17 mouse cellular contexts compared by ENCODE assay signal in the genomic region with DNA sequence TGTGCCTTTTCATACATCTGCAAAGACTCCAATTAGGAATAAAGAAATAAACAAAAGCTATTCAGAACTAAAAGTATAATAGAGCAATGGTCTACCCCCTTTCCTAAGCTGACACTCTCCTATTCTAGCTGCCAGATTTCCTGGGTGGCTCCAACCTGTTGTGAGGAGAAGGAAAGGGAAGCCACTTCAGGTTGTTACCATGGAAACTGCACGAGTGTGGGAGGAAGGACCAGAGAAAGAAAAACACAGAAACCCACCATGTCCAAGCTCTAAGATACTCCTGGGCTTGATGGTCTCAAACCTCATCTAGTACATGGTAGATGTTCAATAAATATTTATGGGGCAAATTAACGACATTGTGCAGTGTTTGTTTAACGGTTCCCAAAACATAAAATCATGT.
A peak's percentile ranks its signal among the peaks of the same experiment; 100 is the strongest.
DNase-seq lines count a peak whose midpoint lies in the region; ATAC-seq and TF ChIP-seq lines count a peak whose summit lies in the region.
"Had no signal": no experiment of that assay in that cellular context is flagged by ENCODE, and none has a peak within 500 bp of the region (broad histone marks: within the 10 kb centered on the region; RNA-seq: fewer than 3 reads in every experiment).

No protein-coding gene starts in this region.

- no peak overlapping the region for H3K27ac ChIP-seq in hindbrain, embryonic 14.5 days
- H3K27ac ChIP-seq in hindbrain, embryonic 11.5 days (ENCODE audit: low read depth, low read length) = no peak overlapping the region
- no peak overlapping the region for H3K27ac ChIP-seq in lung, embryonic 15.5 days
- H3K27ac ChIP-seq in forebrain, postnatal 0 days (ENCODE audit: low read depth, low read length) = no peak overlapping the region
- H3K27ac ChIP-seq in kidney, embryonic 15.5 days = no peak overlapping the region
- H3K27ac ChIP-seq: heart, embryonic 13.5 days; limb, embryonic 15.5 days had no signal

- no peak overlapping the region for H3K4me3 ChIP-seq in hindbrain, embryonic 14.5 days (replicated peaks; ENCODE audit: low read length)
- no peak overlapping the region for H3K4me3 ChIP-seq in hindbrain, embryonic 11.5 days (ENCODE audit: low read depth, low read length)
- H3K4me3 ChIP-seq in lung, embryonic 15.5 days = no peak overlapping the region
- H3K4me3 ChIP-seq in forebrain, postnatal 0 days (ENCODE audit: low read depth, low read length) = no peak overlapping the region
- H3K4me3 ChIP-seq in kidney, embryonic 15.5 days (replicated peaks) = no peak overlapping the region
- H3K4me3 ChIP-seq: heart, embryonic 13.5 days; limb, embryonic 15.5 days had no signal

- TF ChIP-seq CTCF in brain, embryonic 14.5 days (IDR thresholded peaks at IDR 0.05; ENCODE audit: borderline replicate concordance, extremely low read depth, insufficient read depth, insufficient read length) = no peak
- TF ChIP-seq CTCF in forebrain, postnatal 0 days (IDR thresholded peaks at IDR 0.05; ENCODE audit: low read depth) = no peak

- no peaks in the 10 kb centered on the region for H3K27me3 ChIP-seq in hindbrain, embryonic 14.5 days (ENCODE audit: control insufficient read depth, insufficient read depth, low read length)
- H3K27me3 ChIP-seq in hindbrain, embryonic 11.5 days (ENCODE audit: control insufficient read depth, insufficient read depth, low read length) = no peaks in the 10 kb centered on the region
- no peaks in the 10 kb centered on the region for H3K27me3 ChIP-seq in lung, embryonic 15.5 days
- H3K27me3 ChIP-seq in forebrain, postnatal 0 days (ENCODE audit: insufficient read depth, low read length) = no peaks in the 10 kb centered on the region
- H3K27me3 ChIP-seq in kidney, embryonic 15.5 days = no peaks in the 10 kb centered on the region
- H3K27me3 ChIP-seq: heart, embryonic 13.5 days; limb, embryonic 15.5 days; Patski had no signal

- H3K4me2 ChIP-seq in hindbrain, embryonic 14.5 days (replicated peaks) = no peak overlapping the region
- H3K4me2 ChIP-seq in hindbrain, embryonic 11.5 days (replicated peaks; ENCODE audit: low read depth, low read length) = no peak overlapping the region
- no peak overlapping the region for H3K4me2 ChIP-seq in lung, embryonic 15.5 days
- no peak overlapping the region for H3K4me2 ChIP-seq in forebrain, postnatal 0 days (ENCODE audit: low read depth)
- H3K4me2 ChIP-seq in kidney, embryonic 15.5 days = no peak overlapping the region
- H3K4me2 ChIP-seq: heart, embryonic 13.5 days; limb, embryonic 15.5 days had no signal

- ATAC-seq in hindbrain, embryonic 14.5 days (ENCODE audit: low FRiP score) = peak; percentile 54; the same call in 1 of the 2 replicates
- ATAC-seq in hindbrain, embryonic 11.5 days (ENCODE audit: low FRiP score) = no peak
- ATAC-seq in lung, embryonic 15.5 days (ENCODE audit: borderline replicate concordance, extremely low read depth, low FRiP score, low TSS enrichment) = peak; percentile 49; the same call in 1 of the 2 replicates
- ATAC-seq in forebrain, postnatal 0 days = peak; percentile 76
- no peak for ATAC-seq in kidney, embryonic 15.5 days (replicated peaks; ENCODE audit: low FRiP score)
- ATAC-seq: liver, postnatal 0 days; Patski had no signal

- no peak for TF ChIP-seq POLR2A in brain, embryonic 14.5 days (IDR thresholded peaks at IDR 0.05; ENCODE audit: borderline replicate concordance, extremely low read depth, insufficient read depth, insufficient read length, poor library complexity, severe bottlenecking)

- DNase-seq in hindbrain, embryonic 14.5 days (ENCODE audit: low spot score) = peak; percentile 32
- no peak for DNase-seq in hindbrain, embryonic 11.5 days (ENCODE audit: low spot score)
- no peak for DNase-seq in lung, postnatal 36 days
- peak; percentile 75 for DNase-seq in brain, embryonic 14.5 days (ENCODE audit: low read depth)
- peak; percentile 46 for DNase-seq in forebrain, postnatal 0 days
- DNase-seq in thymus, postnatal 4 days = no peak
- DNase-seq: B cell, adult 2 months; cerebellum, adult 2 months; kidney, adult 2 months; kidney, postnatal 4 days; liver, postnatal 0 days; thymus, adult 2 months had no signal

- no peaks in the 10 kb centered on the region for H3K9me3 ChIP-seq in hindbrain, embryonic 14.5 days (ENCODE audit: control insufficient read depth, low read length)
- no peaks in the 10 kb centered on the region for H3K9me3 ChIP-seq in hindbrain, embryonic 11.5 days (ENCODE audit: control insufficient read depth, low read length)
- H3K9me3 ChIP-seq in lung, embryonic 15.5 days = no peaks in the 10 kb centered on the region
- no peaks in the 10 kb centered on the region for H3K9me3 ChIP-seq in forebrain, postnatal 0 days (ENCODE audit: low read length)
- H3K9me3 ChIP-seq in kidney, embryonic 15.5 days (replicated peaks) = no peaks in the 10 kb centered on the region
- H3K9me3 ChIP-seq: heart, embryonic 13.5 days; limb, embryonic 15.5 days had no signal

- H3K4me1 ChIP-seq in hindbrain, embryonic 14.5 days (replicated peaks; ENCODE audit: control insufficient read depth, insufficient read depth, low read length) = peaks cover 22% of the 10 kb centered on the region; the same call in 1 of the 2 replicates
- no peaks in the 10 kb centered on the region for H3K4me1 ChIP-seq in hindbrain, embryonic 11.5 days (replicated peaks; ENCODE audit: control insufficient read depth, insufficient read depth, low read length)
- no peaks in the 10 kb centered on the region for H3K4me1 ChIP-seq in lung, embryonic 15.5 days
- 0 out of 2 replicates have a peak, but pooled peaks cover 7% of the 10 kb centered on the region for H3K4me1 ChIP-seq in forebrain, postnatal 0 days (ENCODE audit: insufficient read depth)
- H3K4me1 ChIP-seq in kidney, embryonic 15.5 days = peaks cover 6% of the 10 kb centered on the region
- H3K4me1 ChIP-seq: heart, embryonic 13.5 days; limb, embryonic 15.5 days had no signal

- WGBS in hindbrain, embryonic 14.5 days = 54% methylated on average over 3 of the region's 3 CpGs
- WGBS in hindbrain, embryonic 11.5 days = 59% methylated on average over 3 of the region's 3 CpGs
- WGBS in lung, embryonic 15.5 days = 46% methylated on average over 3 of the region's 3 CpGs
- WGBS in forebrain, postnatal 0 days = 40% methylated on average over 3 of the region's 3 CpGs
- WGBS in kidney, embryonic 15.5 days = 35% methylated on average over 3 of the region's 3 CpGs

- no peak overlapping the region for H3K9ac ChIP-seq in hindbrain, embryonic 14.5 days
- H3K9ac ChIP-seq in hindbrain, embryonic 11.5 days (ENCODE audit: low read depth, low read length) = no peak overlapping the region
- no peak overlapping the region for H3K9ac ChIP-seq in lung, embryonic 15.5 days
- H3K9ac ChIP-seq in forebrain, postnatal 0 days = no peak overlapping the region
- no peak overlapping the region for H3K9ac ChIP-seq in kidney, embryonic 15.5 days
- H3K9ac ChIP-seq: heart, embryonic 13.5 days; limb, embryonic 15.5 days; liver, postnatal 0 days had no signal

- no peaks in the 10 kb centered on the region for H3K36me3 ChIP-seq in hindbrain, embryonic 14.5 days (replicated peaks; ENCODE audit: control insufficient read depth, insufficient read depth)
- H3K36me3 ChIP-seq in hindbrain, embryonic 11.5 days (ENCODE audit: control insufficient read depth, insufficient read depth, low read length) = no peaks in the 10 kb centered on the region
- H3K36me3 ChIP-seq in lung, embryonic 15.5 days = no peaks in the 10 kb centered on the region
- no peaks in the 10 kb centered on the region for H3K36me3 ChIP-seq in forebrain, postnatal 0 days (ENCODE audit: insufficient read depth)
- H3K36me3 ChIP-seq in kidney, embryonic 15.5 days = no peaks in the 10 kb centered on the region
- H3K36me3 ChIP-seq: heart, embryonic 13.5 days; limb, embryonic 15.5 days had no signal

Comparison
In these comparisons a context has a peak if more than half of its experiments do, and no peak if none do; other contexts are left out.
1. ATAC-seq: peak in hindbrain, embryonic 14.5 days (single experiment), lung, embryonic 15.5 days (single experiment) and forebrain, postnatal 0 days (single experiment); none in hindbrain, embryonic 11.5 days (single experiment) and kidney, embryonic 15.5 days (single experiment).
2. DNase-seq: peak in hindbrain, embryonic 14.5 days (single experiment), brain, embryonic 14.5 days (single experiment) and forebrain, postnatal 0 days (single experiment); none in hindbrain, embryonic 11.5 days (single experiment), lung, postnatal 36 days (single experiment) and thymus, postnatal 4 days (single experiment).